Mouse (Mus musculus) hindbrain, embryonic 13.5 days (tissue): Measurements from ENCODE around the gene Plekhg2. TPM values are rescaled to one million over a fixed set of nuclear protein-coding genes. Genes with fewer than 3 reads are reported as not detected.

Experiments
- ATAC-seq: fragments of 200-750 bp; cut with Nextera tagmentation; 2 replicates; pipeline ENCODE4 v1.8.0; 2017; ENCODE audit warnings: moderate TSS enrichment; ENCODE audit not compliant: low FRiP score
- H3K27ac ChIP-seq: fragments of 300-500 bp; sonication (generic); 2 replicates; pipeline ENCODE4 v1.5.1; 2015; ENCODE audit warnings: inconsistent platforms, mild to moderate bottlenecking, moderate library complexity
- H3K27me3 ChIP-seq: fragments of 300-500 bp; sonication (generic); 2 replicates; pipeline ENCODE4 v1.6.1; 2015; ENCODE audit warnings: mild to moderate bottlenecking, inconsistent platforms
- H3K36me3 ChIP-seq: fragments of 300-500 bp; sonication (generic); 2 replicates; pipeline ENCODE4 v1.6.1; 2015; ENCODE audit warnings: mild to moderate bottlenecking, inconsistent platforms
- H3K4me1 ChIP-seq: fragments of 300-500 bp; sonication (generic); replicated peaks from 2 replicates; pipeline ENCODE4 v1.6.1; 2015; ENCODE audit warnings: inconsistent platforms
- H3K4me2 ChIP-seq: fragments of 300-500 bp; sonication (generic); 2 replicates; pipeline ENCODE4 v1.6.1; 2015; ENCODE audit warnings: inconsistent platforms, mild to moderate bottlenecking, moderate library complexity
- H3K4me3 ChIP-seq: fragments of 300-500 bp; sonication (generic); 2 replicates; pipeline ENCODE4 v1.5.1; 2015; ENCODE audit warnings: mild to moderate bottlenecking, inconsistent platforms
- H3K9ac ChIP-seq: fragments of 300-500 bp; sonication (generic); 2 replicates; pipeline ENCODE4 v1.6.1; 2015; ENCODE audit warnings: mild to moderate bottlenecking, inconsistent platforms
- H3K9me3 ChIP-seq: fragments of 300-500 bp; sonication (generic); 2 replicates; pipeline ENCODE4 v1.6.1; 2016; ENCODE audit warnings: inconsistent platforms
- WGBS: fragments of 180-500 bp; shearing (Covaris S2); methylation state at CpG from one replicate; pipeline ENCODE4 v1.1.7; 2015; 5-methylcytosine and 5-hydroxymethylcytosine counted together
- polyA plus RNA-seq: library from polyadenylated mRNA; unstranded; fragments of >200 nt; fragmentation: Nextera tagmentation; extraction: Ambion mirVana; gene quantifications from 2 replicates; pipeline ENCODE4 v1.2.1, GENCODE M21; 2015

Gene Plekhg2
- polyA plus RNA-seq, 1 experiment from 2014 or later, result 34.6 TPM

DNA sequence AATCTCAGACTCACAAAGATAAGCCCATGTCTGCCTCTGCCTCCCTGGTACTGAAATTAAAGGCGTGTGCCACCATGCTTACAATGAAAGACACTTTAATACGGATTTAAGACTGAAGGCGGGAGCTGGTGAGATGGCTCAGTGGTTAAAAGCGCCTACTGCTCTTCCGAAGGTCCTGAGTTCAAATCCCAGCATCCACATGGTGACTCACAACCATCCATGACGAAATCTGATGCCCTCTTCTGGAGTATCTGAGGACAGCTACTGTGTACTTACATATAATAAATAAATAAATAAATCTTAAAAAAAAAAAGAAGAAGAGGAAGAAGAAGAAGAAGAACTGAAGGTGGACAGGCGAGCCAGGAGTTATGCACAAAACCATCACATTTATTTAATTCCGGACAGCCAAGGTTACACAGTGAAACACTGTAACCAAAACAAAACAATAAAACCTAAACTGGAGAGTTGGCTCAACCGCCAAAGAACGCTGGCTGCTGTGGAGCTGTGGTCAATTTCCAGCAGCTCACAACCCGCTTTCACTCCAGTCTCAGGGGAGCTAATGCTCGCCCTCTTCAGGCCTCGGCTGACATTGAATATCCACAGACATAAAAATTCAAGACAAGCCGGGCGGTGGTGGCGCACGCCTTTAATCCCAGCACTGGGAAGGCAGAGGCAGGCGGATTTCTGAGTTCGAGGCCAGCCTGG lies 33.0 kb downstream of the Plekhg2 start:
- peak overlapping the region; percentile 88 for H3K27ac ChIP-seq
- no peak; the same call in 1 of the 2 replicates for ATAC-seq
- 80% methylated on average over 19 of the region's 19 CpGs for WGBS
- peaks cover 8% of the 10 kb centered on the region; the same call in 1 of the 2 replicates for H3K36me3 ChIP-seq
- peak overlapping the region; percentile 96 for H3K4me3 ChIP-seq
- H3K4me1 ChIP-seq, result peaks cover 31% of the 10 kb centered on the region
- no peaks in the 10 kb centered on the region for H3K27me3 ChIP-seq
- H3K9me3 ChIP-seq, result no peaks in the 10 kb centered on the region
- 0 out of 2 replicates have a peak overlapping the region, but pooled peaks have one; percentile 64 for H3K9ac ChIP-seq
- peak overlapping the region; percentile 84 for H3K4me2 ChIP-seq

DNA sequence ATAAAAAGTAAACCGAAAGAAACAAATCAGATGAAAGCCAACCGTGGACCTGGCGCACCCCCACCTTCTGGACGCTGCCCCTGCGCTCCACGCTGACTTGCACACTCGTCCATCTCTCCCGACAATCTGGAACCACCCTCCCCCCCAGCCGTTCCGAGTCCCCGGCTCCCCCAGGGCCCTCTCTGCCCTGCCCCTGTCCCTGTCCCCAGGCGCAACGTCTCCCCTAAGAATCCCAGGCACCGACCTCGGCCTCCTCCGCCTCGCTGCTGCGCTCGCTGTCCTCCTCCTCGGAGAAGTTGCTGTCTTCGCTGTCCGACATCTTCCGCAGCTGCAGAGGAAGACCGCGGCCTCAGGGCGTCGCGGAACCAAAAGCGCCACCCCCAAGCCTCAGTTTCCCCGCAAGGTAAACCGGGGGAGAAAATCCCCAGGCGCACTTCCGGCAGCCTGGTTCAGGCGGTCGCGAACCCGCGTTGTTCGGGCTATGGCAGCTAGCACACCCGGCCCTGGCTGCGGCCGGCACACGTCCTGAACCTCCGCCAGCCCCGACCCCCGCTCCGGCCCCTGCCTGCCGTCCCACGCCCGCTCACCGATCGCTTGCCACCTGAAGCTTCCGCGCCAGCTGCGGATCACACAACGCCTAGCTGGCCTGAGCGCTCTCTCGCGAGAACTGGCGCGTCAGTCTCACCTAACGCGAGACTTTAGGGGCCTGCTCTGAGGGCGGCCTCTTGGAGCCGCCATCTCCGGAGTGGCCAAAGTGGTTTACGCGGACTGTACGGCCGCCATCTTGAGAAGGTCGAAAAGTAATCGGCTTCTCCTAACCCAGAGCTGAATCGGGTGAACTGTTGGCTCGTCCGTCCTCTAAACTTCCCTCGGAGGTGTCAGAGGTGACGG lies 34.0 kb downstream of the Plekhg2 start, which contains the start of gene Supt5:
Supt5 (minus strand) TSS at position 639 of the 891 bp plus-strand sequence.
- WGBS, result under 1% methylated on average over 77 of the region's 77 CpGs
- peak within 1 kb of the TSS; percentile 84 for H3K4me2 ChIP-seq
- no peaks in the 10 kb centered on the region for H3K9me3 ChIP-seq
- H3K27ac ChIP-seq, result peak within 1 kb of the TSS; percentile 88
- H3K9ac ChIP-seq, result peak within 1 kb of the TSS; percentile 97
- ATAC-seq, result peak; percentile 98
- H3K4me1 ChIP-seq, result peaks cover 31% of the 10 kb centered on the region
- no peaks in the 10 kb centered on the region for H3K27me3 ChIP-seq
- H3K4me3 ChIP-seq, result peak within 1 kb of the TSS; percentile 96
- H3K36me3 ChIP-seq, result peaks cover 8% of the 10 kb centered on the region; the same call in 1 of the 2 replicates

DNA sequence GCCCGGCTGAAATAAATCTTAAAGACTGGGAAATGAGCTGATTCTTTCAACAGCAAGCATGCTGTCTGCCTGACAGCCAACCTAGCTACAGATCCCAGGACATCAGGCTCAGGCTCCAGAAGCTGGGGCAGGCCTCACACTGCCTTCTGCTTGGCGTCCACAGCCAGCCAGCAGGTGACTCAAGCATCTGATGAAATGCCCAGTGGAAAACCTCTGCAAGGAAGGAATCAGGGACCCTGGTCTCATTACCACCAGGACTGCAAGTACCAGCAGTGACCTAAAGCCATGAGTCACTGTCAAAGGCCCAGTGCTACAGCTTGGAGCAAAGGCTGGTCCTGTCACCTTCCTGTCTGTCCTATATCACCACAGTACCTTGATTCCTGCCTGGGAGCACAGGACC lies 36.9 kb downstream of the Plekhg2 start:
- peaks cover 19% of the 10 kb centered on the region for H3K36me3 ChIP-seq
- no peaks in the 10 kb centered on the region for H3K9me3 ChIP-seq
- no peak overlapping the region for H3K4me2 ChIP-seq
- 93% methylated on average over 2 of the region's 2 CpGs for WGBS
- H3K27ac ChIP-seq, result no peak overlapping the region
- H3K9ac ChIP-seq, result 0 out of 2 replicates have a peak overlapping the region, but pooled peaks have one; percentile 24
- ATAC-seq, result no peak
- no peaks in the 10 kb centered on the region for H3K27me3 ChIP-seq
- H3K4me1 ChIP-seq, result peaks cover 31% of the 10 kb centered on the region
- no peak overlapping the region for H3K4me3 ChIP-seq

DNA sequence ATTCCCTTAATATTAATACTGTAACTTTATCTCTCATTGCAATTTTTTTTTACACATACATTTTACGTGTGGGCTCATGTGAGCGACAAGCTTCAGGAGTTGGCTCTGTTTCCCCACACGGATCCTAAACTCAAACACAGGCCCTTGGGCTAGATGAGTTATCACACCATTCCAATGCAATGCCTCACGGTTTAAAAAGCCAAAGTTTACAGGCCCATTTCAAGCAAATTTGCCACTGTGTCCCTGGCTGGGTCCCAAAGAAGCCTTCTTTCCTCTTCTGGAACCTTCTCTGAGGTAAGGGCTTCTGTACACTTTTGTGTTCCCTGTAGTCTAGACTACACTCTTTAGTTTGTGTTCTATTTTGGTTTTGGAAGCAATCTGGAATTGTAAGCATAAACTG lies 37.9 kb downstream of the Plekhg2 start:
- no peak overlapping the region for H3K4me3 ChIP-seq
- 93% methylated on average over 4 of the region's 4 CpGs for WGBS
- no peak overlapping the region for H3K9ac ChIP-seq
- peaks cover 31% of the 10 kb centered on the region for H3K4me1 ChIP-seq
- no peak overlapping the region for H3K4me2 ChIP-seq
- ATAC-seq, result no peak
- no peak overlapping the region for H3K27ac ChIP-seq
- H3K9me3 ChIP-seq, result no peaks in the 10 kb centered on the region
- H3K27me3 ChIP-seq, result no peaks in the 10 kb centered on the region
- peaks cover 29% of the 10 kb centered on the region for H3K36me3 ChIP-seq

DNA sequence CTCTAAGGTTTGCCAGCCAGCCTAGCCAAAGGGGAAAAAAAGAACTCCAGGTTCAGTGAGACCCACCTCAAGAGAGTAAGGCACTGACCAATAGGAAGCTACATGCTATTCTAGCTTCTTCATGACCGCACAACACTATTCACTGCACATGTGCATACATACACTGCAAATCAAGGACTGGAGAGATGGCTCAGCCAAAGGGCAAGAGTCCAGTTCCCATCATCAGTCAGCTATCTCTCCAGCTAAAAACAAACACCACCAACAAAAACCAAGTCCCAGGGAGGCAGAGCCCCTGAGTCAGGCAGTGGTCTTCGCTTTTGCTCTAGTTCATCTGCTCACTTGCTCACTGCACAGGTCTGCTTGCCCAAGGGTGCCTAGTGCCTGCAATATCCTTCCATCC lies 44.1 kb downstream of the Plekhg2 start:
- Histone ChIP-seq H3K4me2 (no peak overlapping the region), H3K9ac (no peak overlapping the region), H3K27me3 (no peaks in the 10 kb centered on the region), H3K27ac (no peak overlapping the region), H3K9me3 (no peaks in the 10 kb centered on the region), H3K36me3 (peaks cover 83% of the 10 kb centered on the region), H3K4me1 (no peaks in the 10 kb centered on the region), H3K4me3 (no peak overlapping the region)
- WGBS, result 98% methylated on average over 2 of the region's 2 CpGs
- no peak for ATAC-seq

DNA sequence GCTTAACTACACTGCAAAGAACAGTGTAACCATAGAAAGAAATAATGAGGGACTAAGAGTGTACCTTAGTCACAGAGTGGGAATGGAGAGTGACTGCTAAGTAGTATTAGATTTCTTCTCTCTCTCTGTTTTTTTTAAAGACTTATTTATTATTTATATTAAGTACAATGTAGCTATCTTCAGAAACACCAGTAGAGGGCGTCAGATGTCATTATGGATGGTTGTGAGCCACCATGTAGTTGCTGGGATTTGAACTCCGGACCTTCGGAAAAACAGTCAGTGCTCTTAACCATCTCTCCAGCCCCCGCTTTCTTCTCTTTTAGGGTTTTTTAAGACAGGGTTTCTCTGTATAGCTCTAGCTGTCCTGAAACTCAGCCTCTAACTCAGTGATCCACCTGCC lies 45.9 kb downstream of the Plekhg2 start:
- Histone ChIP-seq H3K9me3 (no peaks in the 10 kb centered on the region), H3K4me3 (no peak overlapping the region), H3K4me2 (no peak overlapping the region), H3K36me3 (peaks cover 99% of the 10 kb centered on the region), H3K9ac (no peak overlapping the region), H3K27ac (no peak overlapping the region), H3K27me3 (no peaks in the 10 kb centered on the region), H3K4me1 (no peaks in the 10 kb centered on the region)
- WGBS, result 78% methylated on average over 4 of the region's 4 CpGs
- ATAC-seq, result no peak

DNA sequence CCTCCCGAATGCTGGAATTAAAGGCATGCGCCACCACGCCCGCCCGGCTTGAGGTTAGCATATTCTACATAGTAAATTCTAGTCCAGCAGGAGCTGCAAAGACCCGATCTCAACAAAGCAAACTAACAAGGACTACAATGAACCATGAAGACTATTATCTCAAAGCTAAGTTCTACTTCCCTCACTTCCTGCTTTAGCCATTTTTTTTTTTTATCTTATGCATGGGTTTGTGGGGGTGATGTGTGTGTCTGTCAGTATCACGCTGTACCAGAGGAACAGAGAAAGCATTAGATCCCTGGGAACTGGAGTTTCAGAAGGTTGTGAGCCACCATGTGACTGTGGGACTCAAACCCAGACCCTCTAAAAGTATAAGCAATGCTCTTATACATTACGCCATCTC lies 47.1 kb downstream of the Plekhg2 start:
- 95% methylated on average over 8 of the region's 8 CpGs for WGBS

DNA sequence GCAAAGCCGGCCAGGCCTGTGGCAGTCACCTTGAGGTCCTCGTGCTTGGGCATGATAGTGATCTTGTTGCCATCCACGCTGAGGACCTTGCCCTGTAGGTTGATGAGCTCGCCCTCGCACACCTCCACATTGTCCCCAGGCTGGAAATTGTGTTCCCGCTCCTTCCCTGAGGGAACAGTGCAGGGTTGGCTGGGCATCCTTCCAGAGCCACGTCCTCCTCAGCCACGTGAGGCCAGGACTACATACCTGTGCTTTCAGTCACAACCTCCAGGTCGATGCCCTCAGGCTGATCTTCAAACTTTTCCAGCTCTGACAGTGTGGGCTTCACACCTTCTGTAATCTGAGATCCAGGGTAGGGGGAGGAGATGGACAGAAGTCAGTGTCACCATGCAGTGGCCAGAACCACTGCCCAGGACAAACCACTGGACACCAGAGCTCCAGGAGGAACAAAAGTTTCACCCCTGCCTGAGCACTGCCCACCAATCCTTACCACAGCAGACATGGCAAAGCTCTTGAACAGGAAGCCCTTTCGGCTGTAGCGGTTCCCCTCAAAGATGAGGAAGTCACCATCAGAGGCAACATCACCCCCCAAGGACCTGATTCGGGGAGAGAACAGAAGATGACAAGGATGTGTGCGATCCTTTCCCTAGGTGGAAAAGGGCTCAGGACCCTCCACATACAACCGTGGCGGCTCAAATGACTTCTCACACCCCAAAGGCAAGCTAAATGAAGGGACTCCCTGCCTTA lies 50.3 kb downstream of the Plekhg2 start:
- no peak overlapping the region for H3K27ac ChIP-seq
- H3K9me3 ChIP-seq, result no peaks in the 10 kb centered on the region
- peaks cover 99% of the 10 kb centered on the region for H3K36me3 ChIP-seq
- no peak overlapping the region for H3K9ac ChIP-seq
- no peaks in the 10 kb centered on the region for H3K4me1 ChIP-seq
- no peak overlapping the region for H3K4me2 ChIP-seq
- H3K27me3 ChIP-seq, result no peaks in the 10 kb centered on the region
- no peak for ATAC-seq
- WGBS, result 95% methylated on average over 15 of the region's 15 CpGs
- H3K4me3 ChIP-seq, result no peak overlapping the region

More for the DNA sequence above, 47.1 kb downstream of the Plekhg2 start:
- Histone ChIP-seq H3K9ac (no peak overlapping the region), H3K4me3 (no peak overlapping the region), H3K36me3 (peaks cover 99% of the 10 kb centered on the region), H3K9me3 (no peaks in the 10 kb centered on the region), H3K27me3 (no peaks in the 10 kb centered on the region), H3K4me2 (no peak overlapping the region), H3K4me1 (no peaks in the 10 kb centered on the region), H3K27ac (no peak overlapping the region)
- ATAC-seq, result no peak

DNA sequence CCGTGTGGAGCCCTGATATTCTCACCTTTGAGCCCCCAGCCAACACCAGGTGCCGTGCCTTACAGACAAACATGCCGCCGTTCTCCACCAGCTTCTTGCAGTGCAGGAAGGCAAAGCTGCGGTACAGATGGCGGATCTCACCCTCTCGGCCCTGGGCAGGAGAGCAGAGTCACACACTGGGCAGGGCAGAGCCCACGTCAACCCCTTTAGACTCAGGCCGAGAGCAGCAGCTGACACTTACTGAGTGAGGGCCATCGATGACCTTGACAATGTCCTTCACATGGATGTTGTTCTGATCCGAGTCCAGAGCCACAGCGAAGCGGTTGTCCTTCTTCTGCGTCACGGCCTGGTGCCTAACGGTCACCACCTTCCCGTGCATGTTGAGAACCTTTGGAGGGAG lies 53.7 kb downstream of the Plekhg2 start:
- H3K9me3 ChIP-seq, result no peaks in the 10 kb centered on the region
- no peaks in the 10 kb centered on the region for H3K27me3 ChIP-seq
- ATAC-seq, result no peak
- no peak overlapping the region for H3K4me2 ChIP-seq
- H3K9ac ChIP-seq, result no peak overlapping the region
- H3K4me1 ChIP-seq, result no peaks in the 10 kb centered on the region
- WGBS, result 99% methylated on average over 17 of the region's 17 CpGs
- no peak overlapping the region for H3K4me3 ChIP-seq
- peaks cover 98% of the 10 kb centered on the region for H3K36me3 ChIP-seq
- no peak overlapping the region for H3K27ac ChIP-seq

DNA sequence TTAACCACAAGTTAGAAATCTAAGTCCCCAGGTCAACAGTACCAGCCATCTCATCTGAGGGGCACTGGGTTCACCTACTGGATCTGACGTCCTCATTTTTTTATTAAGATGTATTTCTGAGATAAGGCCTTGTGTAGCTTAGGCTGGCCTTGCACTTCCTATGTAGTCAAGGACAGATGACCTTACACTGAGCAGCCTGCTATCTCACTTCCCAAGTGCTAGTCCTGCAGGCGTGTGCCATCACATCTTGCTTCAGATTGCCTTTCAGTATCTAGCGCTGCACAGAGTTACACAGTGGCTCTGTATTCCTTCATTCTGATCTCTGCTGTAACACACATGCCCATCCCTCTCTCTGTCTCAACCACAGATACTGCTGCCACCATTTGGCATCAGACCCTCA lies 54.4 kb downstream of the Plekhg2 start:
- ATAC-seq, result no peak
- 90% methylated on average over 3 of the region's 3 CpGs for WGBS

DNA sequence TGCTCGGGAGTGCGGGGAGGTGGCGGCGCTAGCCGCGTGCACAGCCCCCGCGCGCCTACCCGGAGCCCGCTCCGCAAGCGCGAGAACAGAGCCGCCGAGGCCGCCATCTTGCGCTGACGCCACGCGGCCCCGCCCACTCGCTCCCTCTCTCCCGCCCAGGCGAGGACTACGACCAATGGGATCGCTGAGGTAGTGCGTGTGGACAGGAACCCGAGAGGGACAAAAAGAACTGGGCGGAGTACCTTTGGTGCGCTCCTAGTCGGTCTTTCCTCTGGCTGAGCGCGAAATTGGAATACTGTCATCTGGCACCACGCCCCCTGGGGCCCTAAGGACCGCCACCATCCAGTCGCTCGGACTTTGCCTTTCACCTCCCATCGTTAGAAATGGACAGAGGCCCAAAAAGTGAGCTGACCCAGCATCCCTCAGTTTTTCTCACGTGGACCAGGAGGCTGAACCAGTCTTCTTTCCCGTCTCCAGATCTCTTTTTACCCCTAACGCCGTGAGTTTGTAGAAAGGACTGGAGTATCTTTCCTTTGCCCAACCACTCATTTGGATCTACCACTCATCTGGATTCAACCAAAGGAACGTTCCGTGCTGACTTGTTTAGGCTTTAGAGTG lies 60.4 kb downstream of the Plekhg2 start, which contains the start of gene Timm50:
Timm50 (minus strand) TSS at position 147 of the 618 bp plus-strand sequence.
- Histone ChIP-seq H3K4me2 (peak within 1 kb of the TSS; percentile 89), H3K9me3 (no peaks in the 10 kb centered on the region), H3K27me3 (no peaks in the 10 kb centered on the region), H3K9ac (peak within 1 kb of the TSS; percentile 93), H3K36me3 (peaks cover 63% of the 10 kb centered on the region), H3K4me3 (peak within 1 kb of the TSS; percentile 86), H3K4me1 (peaks cover 19% of the 10 kb centered on the region), H3K27ac (peak within 1 kb of the TSS; percentile 45)
- WGBS, result under 1% methylated on average over 44 of the region's 45 CpGs
- ATAC-seq, result peak; percentile 96

More for the DNA sequence above, 54.4 kb downstream of the Plekhg2 start:
- Histone ChIP-seq H3K27me3 (no peaks in the 10 kb centered on the region), H3K4me3 (no peak overlapping the region), H3K9ac (no peak overlapping the region), H3K4me1 (no peaks in the 10 kb centered on the region), H3K4me2 (no peak overlapping the region), H3K27ac (no peak overlapping the region), H3K9me3 (no peaks in the 10 kb centered on the region), H3K36me3 (peaks cover 91% of the 10 kb centered on the region)
